Mouse (Mus musculus): ENCODE measurements around the gene Efna3. TPM values are rescaled to one million over a fixed set of nuclear protein-coding genes. Genes with fewer than 3 reads are reported as not detected.

Gene Efna3
- polyA plus RNA-seq, 1 experiment from 2014 or later, result 29.2 TPM

- Histone ChIP-seq H3K4me3 (ENCODE audit: low read depth, low read length) (no peak overlapping the region), H3K4me2 (replicated peaks; ENCODE audit: low read depth) (no peak overlapping the region), H3K27ac (replicated peaks) (0 out of 2 replicates have a peak overlapping the region, but pooled peaks have one; percentile 4), H3K36me3 (ENCODE audit: control insufficient read depth, insufficient read depth, low read length) (0 out of 2 replicates have a peak, but pooled peaks cover 2% of the 10 kb centered on the region), H3K9me3 (ENCODE audit: control insufficient read depth, low read length) (no peaks in the 10 kb centered on the region), H3K9ac (ENCODE audit: low read length) (no peak overlapping the region), H3K27me3 (ENCODE audit: control insufficient read depth, insufficient read depth, low read length) (no peaks in the 10 kb centered on the region), H3K4me1 (replicated peaks; ENCODE audit: control insufficient read depth, insufficient read depth) (no peaks in the 10 kb centered on the region)
- TF ChIP-seq CTCF (IDR thresholded peaks at IDR 0.05; ENCODE audit: low read depth) (no peak), EP300 (optimal IDR thresholded peaks at IDR 0.05) (no peak)
- 0 out of 2 replicates have a peak, but pooled peaks have one; percentile 45 for ATAC-seq (ENCODE audit: low FRiP score, low TSS enrichment)
- DNase-seq (ENCODE audit: low spot score), result no peak
- 36% methylated on average over 10 of the region's 10 CpGs for WGBS
Measured at GRCm38 (mm10) chr3:89330948-89331347, 8.2 kb upstream of the Efna3 start.

DNA sequence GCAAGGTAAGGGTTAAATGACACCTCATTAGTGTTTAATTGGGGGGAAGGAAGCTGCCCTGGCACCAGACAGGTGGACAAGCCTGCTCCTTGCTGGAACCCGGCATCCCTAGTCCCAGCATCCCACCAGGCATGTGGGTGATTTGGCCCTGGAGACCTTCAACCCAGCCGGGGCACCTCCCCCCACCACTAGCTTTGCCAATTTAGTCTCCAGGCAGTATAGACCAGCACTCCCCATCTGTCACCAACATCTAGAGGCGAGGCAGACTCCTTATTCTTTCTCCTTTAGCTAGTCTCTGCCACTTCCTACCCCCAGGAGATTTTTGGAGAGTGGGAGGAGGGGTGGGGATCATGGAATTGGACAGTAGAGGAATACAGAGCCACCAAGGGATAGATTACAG lies 7.6 kb upstream of the Efna3 start:
- WGBS, result 49% methylated on average over 3 of the region's 3 CpGs
- Histone ChIP-seq H3K4me2 (replicated peaks; ENCODE audit: low read depth) (no peak overlapping the region), H3K9me3 (ENCODE audit: control insufficient read depth, low read length) (no peaks in the 10 kb centered on the region), H3K4me3 (ENCODE audit: low read depth, low read length) (no peak overlapping the region), H3K9ac (ENCODE audit: low read length) (no peak overlapping the region), H3K4me1 (replicated peaks; ENCODE audit: control insufficient read depth, insufficient read depth) (no peaks in the 10 kb centered on the region), H3K27ac (replicated peaks) (no peak overlapping the region), H3K36me3 (ENCODE audit: control insufficient read depth, insufficient read depth, low read length) (0 out of 2 replicates have a peak, but pooled peaks cover 2% of the 10 kb centered on the region), H3K27me3 (ENCODE audit: control insufficient read depth, insufficient read depth, low read length) (no peaks in the 10 kb centered on the region)
- no peak for ATAC-seq (ENCODE audit: low FRiP score, low TSS enrichment)
- TF ChIP-seq EP300 (optimal IDR thresholded peaks at IDR 0.05) (no peak), CTCF (IDR thresholded peaks at IDR 0.05; ENCODE audit: low read depth) (no peak)
- no peak for DNase-seq (ENCODE audit: low spot score)

GRCm38 (mm10) chr3:89328623-89329022 lies 5.9 kb upstream of the Efna3 start:
- Histone ChIP-seq H3K27ac (replicated peaks) (no peak overlapping the region), H3K36me3 (ENCODE audit: control insufficient read depth, insufficient read depth, low read length) (no peaks in the 10 kb centered on the region), H3K4me2 (replicated peaks; ENCODE audit: low read depth) (no peak overlapping the region), H3K9me3 (ENCODE audit: control insufficient read depth, low read length) (no peaks in the 10 kb centered on the region), H3K9ac (ENCODE audit: low read length) (no peak overlapping the region), H3K4me1 (replicated peaks; ENCODE audit: control insufficient read depth, insufficient read depth) (no peaks in the 10 kb centered on the region), H3K27me3 (ENCODE audit: control insufficient read depth, insufficient read depth, low read length) (no peaks in the 10 kb centered on the region), H3K4me3 (ENCODE audit: low read depth, low read length) (no peak overlapping the region)
- ATAC-seq (ENCODE audit: low FRiP score, low TSS enrichment), result 0 out of 2 replicates have a peak, but pooled peaks have one; percentile 17
- 10% methylated on average over 4 of the region's 4 CpGs for WGBS
- no peak for DNase-seq (ENCODE audit: low spot score)
- TF ChIP-seq EP300 (optimal IDR thresholded peaks at IDR 0.05) (no peak), CTCF (IDR thresholded peaks at IDR 0.05; ENCODE audit: low read depth) (no peak)

GRCm38 (mm10) chr3:89327371-89327870 lies 4.7 kb upstream of the Efna3 start:
- DNase-seq (ENCODE audit: low spot score), result no peak
- Histone ChIP-seq H3K27ac (replicated peaks) (no peak overlapping the region), H3K4me2 (replicated peaks; ENCODE audit: low read depth) (no peak overlapping the region), H3K4me1 (replicated peaks; ENCODE audit: control insufficient read depth, insufficient read depth) (no peaks in the 10 kb centered on the region), H3K9me3 (ENCODE audit: control insufficient read depth, low read length) (no peaks in the 10 kb centered on the region), H3K9ac (ENCODE audit: low read length) (no peak overlapping the region), H3K27me3 (ENCODE audit: control insufficient read depth, insufficient read depth, low read length) (no peaks in the 10 kb centered on the region), H3K4me3 (ENCODE audit: low read depth, low read length) (no peak overlapping the region), H3K36me3 (ENCODE audit: control insufficient read depth, insufficient read depth, low read length) (no peaks in the 10 kb centered on the region)
- ATAC-seq (ENCODE audit: low FRiP score, low TSS enrichment), result no peak
- TF ChIP-seq EP300 (optimal IDR thresholded peaks at IDR 0.05) (no peak), CTCF (IDR thresholded peaks at IDR 0.05; ENCODE audit: low read depth) (no peak)
- WGBS, result 34% methylated on average over 9 of the region's 9 CpGs

GRCm38 (mm10) chr3:89325882-89326281 lies 3.1 kb upstream of the Efna3 start:
- WGBS, result 91% methylated on average over 8 of the region's 8 CpGs
- no peaks in the 10 kb centered on the region for H3K36me3 ChIP-seq (ENCODE audit: control insufficient read depth, insufficient read depth, low read length)
- H3K4me2 ChIP-seq (replicated peaks; ENCODE audit: low read depth), result no peak overlapping the region
- H3K27me3 ChIP-seq (ENCODE audit: control insufficient read depth, insufficient read depth, low read length), result no peaks in the 10 kb centered on the region
- no peak overlapping the region for H3K9ac ChIP-seq (ENCODE audit: low read length)
- TF ChIP-seq EP300 (optimal IDR thresholded peaks at IDR 0.05), result no peak
- no peak for TF ChIP-seq CTCF (IDR thresholded peaks at IDR 0.05; ENCODE audit: low read depth)
- H3K9me3 ChIP-seq (ENCODE audit: control insufficient read depth, low read length), result no peaks in the 10 kb centered on the region
- ATAC-seq (ENCODE audit: low FRiP score, low TSS enrichment), result no peak
- no peak for DNase-seq (ENCODE audit: low spot score)
- H3K4me1 ChIP-seq (replicated peaks; ENCODE audit: control insufficient read depth, insufficient read depth), result peaks cover 5% of the 10 kb centered on the region
- H3K4me3 ChIP-seq (ENCODE audit: low read depth, low read length), result no peak overlapping the region
- H3K27ac ChIP-seq (replicated peaks), result no peak overlapping the region

- Histone ChIP-seq H3K4me3 (ENCODE audit: low read depth, low read length) (peak overlapping the region; percentile 56), H3K9ac (ENCODE audit: low read length) (no peak overlapping the region; the same call in 1 of the 2 replicates), H3K36me3 (ENCODE audit: control insufficient read depth, insufficient read depth, low read length) (no peaks in the 10 kb centered on the region), H3K4me1 (replicated peaks; ENCODE audit: control insufficient read depth, insufficient read depth) (peaks cover 13% of the 10 kb centered on the region), H3K9me3 (ENCODE audit: control insufficient read depth, low read length) (no peaks in the 10 kb centered on the region), H3K27me3 (ENCODE audit: control insufficient read depth, insufficient read depth, low read length) (no peaks in the 10 kb centered on the region), H3K4me2 (replicated peaks; ENCODE audit: low read depth) (peak overlapping the region; percentile 99), H3K27ac (replicated peaks) (no peak overlapping the region)
- TF ChIP-seq CTCF (IDR thresholded peaks at IDR 0.05; ENCODE audit: low read depth), result no peak
- TF ChIP-seq EP300 (optimal IDR thresholded peaks at IDR 0.05), result no peak
- ATAC-seq (ENCODE audit: low FRiP score, low TSS enrichment), result no peak
- no peak for DNase-seq (ENCODE audit: low spot score)
- WGBS, result 2% methylated on average over 14 of the region's 14 CpGs
Measured at GRCm38 (mm10) chr3:89322131-89322500, 649 bp downstream of the Efna3 start.

Data from stomach, postnatal 0 days (tissue).